Mouse (Mus musculus) embryonic facial prominence, embryonic 14.5 days (tissue): Measurements from ENCODE around the gene Tubgcp6. TPM values are rescaled to one million over a fixed set of nuclear protein-coding genes. Genes with fewer than 3 reads are reported as not detected.

Source experiments
- ATAC-seq: fragments of 200-750 bp; cut with Nextera tagmentation; 2 replicates; pipeline ENCODE4 v1.8.0; 2017; ENCODE audit warnings: low read depth, moderate number of reproducible peaks, moderate TSS enrichment
- DNase-seq: peaks from one replicate; pipeline ENCODE4 v3.0.0-alpha.2; 2015; ENCODE audit warnings: low spot score
- H3K27ac ChIP-seq: fragments of 300-500 bp; sonication (generic); replicated peaks from 2 replicates; pipeline ENCODE4 v1.5.1; 2014; ENCODE audit warnings: low read depth, mild to moderate bottlenecking, low read length, moderate library complexity
- H3K27me3 ChIP-seq: fragments of 300-500 bp; sonication (generic); replicated peaks from 2 replicates; pipeline ENCODE4 v1.6.1; 2014; ENCODE audit warnings: low read length; ENCODE audit not compliant: control insufficient read depth, insufficient read depth
- H3K36me3 ChIP-seq: fragments of 300-500 bp; sonication (generic); 2 replicates; pipeline ENCODE4 v1.6.1; 2014; ENCODE audit warnings: low read length, mixed read lengths; ENCODE audit not compliant: control insufficient read depth, insufficient read depth
- H3K4me1 ChIP-seq: fragments of 300-500 bp; sonication (generic); 2 replicates; pipeline ENCODE4 v1.6.1; 2014; ENCODE audit warnings: antibody characterized with exemption, low read length; ENCODE audit not compliant: control insufficient read depth, insufficient read depth
- H3K4me2 ChIP-seq: fragments of 300-500 bp; sonication (generic); 2 replicates; pipeline ENCODE4 v1.6.1; 2014; ENCODE audit warnings: low read depth, mild to moderate bottlenecking, low read length, moderate library complexity, mixed read lengths
- H3K4me3 ChIP-seq: fragments of 300-500 bp; sonication (generic); 2 replicates; pipeline ENCODE4 v1.5.1; 2014; ENCODE audit warnings: low read depth, mild to moderate bottlenecking, low read length
- H3K9ac ChIP-seq: fragments of 300-500 bp; sonication (generic); 2 replicates; pipeline ENCODE4 v1.6.1; 2014; ENCODE audit warnings: low read depth, mild to moderate bottlenecking, low read length, moderate library complexity, mixed read lengths
- H3K9me3 ChIP-seq: fragments of 300-500 bp; sonication (generic); 2 replicates; pipeline ENCODE4 v1.6.1; 2016; ENCODE audit warnings: low read length; ENCODE audit not compliant: control insufficient read depth
- WGBS: fragments of 180-500 bp; shearing (Covaris S2); extraction: QIAGEN DNeasy Blood & Tissue Kit; methylation state at CpG from one replicate; pipeline ENCODE4 v1.1.7; 2014; 5-methylcytosine and 5-hydroxymethylcytosine counted together
- polyA plus RNA-seq: library from polyadenylated mRNA; unstranded; fragments of >200 nt; fragmentation: Nextera tagmentation; extraction: Ambion mirVana; gene quantifications from 2 replicates; pipeline ENCODE4 v1.2.1, GENCODE M21; 2014

The Tubgcp6 gene
- polyA plus RNA-seq, 1 experiment from 2014 or later, result 13.9 TPM

DNA sequence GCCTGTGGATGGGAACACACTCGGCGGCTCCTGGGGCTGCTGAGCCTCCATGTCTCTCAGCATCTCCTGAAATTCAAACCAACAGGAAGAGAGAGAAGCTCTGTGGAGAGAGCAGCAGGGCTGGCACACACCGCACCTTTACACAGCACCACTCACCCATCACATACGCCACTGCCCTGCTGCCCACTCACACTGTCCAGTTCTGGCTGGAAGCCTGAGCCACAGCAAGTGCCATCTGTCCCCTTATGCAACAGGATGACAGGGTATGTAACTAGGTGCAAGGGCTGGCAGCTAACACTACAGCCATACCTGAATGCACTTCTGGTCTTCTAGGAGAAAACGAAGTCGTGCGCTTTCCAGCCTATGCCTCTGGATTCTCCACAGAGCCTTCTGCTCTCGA is 18.5 kb downstream of the Tubgcp6 start:
- WGBS, result 86% methylated on average over 8 of the region's 8 CpGs
- H3K9me3 ChIP-seq, result no peaks in the 10 kb centered on the region
- H3K36me3 ChIP-seq, result peaks cover 100% of the 10 kb centered on the region
- H3K27ac ChIP-seq, result no peak overlapping the region
- H3K4me1 ChIP-seq, result no peaks in the 10 kb centered on the region
- H3K4me3 ChIP-seq, result no peak overlapping the region
- H3K27me3 ChIP-seq, result no peaks in the 10 kb centered on the region
- DNase-seq (no peak), ATAC-seq (no peak)
- H3K4me2 ChIP-seq, result no peak overlapping the region
- H3K9ac ChIP-seq, result no peak overlapping the region

DNA sequence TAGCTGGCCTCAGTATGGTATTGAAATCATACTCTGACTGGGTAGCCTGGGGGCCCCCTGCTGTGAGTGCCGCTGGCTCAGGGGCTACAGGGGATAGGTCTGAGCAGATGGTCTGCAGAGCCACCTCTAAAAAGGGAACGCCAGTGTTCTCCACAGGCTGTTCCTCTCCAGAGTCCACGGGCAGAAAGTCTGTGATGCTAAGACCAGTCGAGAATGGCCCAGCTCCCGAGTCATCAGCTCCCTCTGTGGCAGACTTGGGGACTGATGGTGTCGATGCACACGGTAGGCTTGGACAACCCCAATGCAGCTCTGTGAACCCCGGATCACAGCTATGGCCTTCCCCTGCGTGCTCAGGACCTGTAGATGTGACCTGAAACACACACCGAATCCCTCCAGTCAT is 19.0 kb downstream of the Tubgcp6 start:
- WGBS, result 89% methylated on average over 10 of the region's 10 CpGs
- no peak overlapping the region for H3K27ac ChIP-seq
- peaks cover 100% of the 10 kb centered on the region for H3K36me3 ChIP-seq
- no peaks in the 10 kb centered on the region for H3K4me1 ChIP-seq
- no peak overlapping the region for H3K9ac ChIP-seq
- no peak overlapping the region for H3K4me3 ChIP-seq
- H3K27me3 ChIP-seq, result no peaks in the 10 kb centered on the region
- no peaks in the 10 kb centered on the region for H3K9me3 ChIP-seq
- H3K4me2 ChIP-seq, result no peak overlapping the region
- ATAC-seq, result no peak
- DNase-seq, result no peak

- no peaks in the 10 kb centered on the region for H3K9me3 ChIP-seq
- 72% methylated on average over 5 of the region's 5 CpGs for WGBS
- ATAC-seq (no peak), DNase-seq (no peak)
- no peak overlapping the region for H3K4me3 ChIP-seq
- H3K36me3 ChIP-seq, result peaks cover 98% of the 10 kb centered on the region
- no peak overlapping the region for H3K4me2 ChIP-seq
- no peak overlapping the region for H3K9ac ChIP-seq
- H3K4me1 ChIP-seq, result no peaks in the 10 kb centered on the region
- no peak overlapping the region for H3K27ac ChIP-seq
- H3K27me3 ChIP-seq, result no peaks in the 10 kb centered on the region
These were observed 20.3 kb downstream of the Tubgcp6 start for GRCm38 (mm10) chr15:89102646-89103045.

- Histone ChIP-seq H3K27me3 (no peaks in the 10 kb centered on the region), H3K27ac (no peak overlapping the region), H3K9me3 (no peaks in the 10 kb centered on the region), H3K4me2 (no peak overlapping the region), H3K9ac (no peak overlapping the region), H3K36me3 (peaks cover 99% of the 10 kb centered on the region), H3K4me3 (no peak overlapping the region), H3K4me1 (no peaks in the 10 kb centered on the region)
- DNase-seq, result peak; percentile 14
- WGBS, result 86% methylated on average over 12 of the region's 12 CpGs
- 0 out of 2 replicates have a peak, but pooled peaks have one; percentile 16 for ATAC-seq
These were observed 22.1 kb downstream of the Tubgcp6 start for GRCm38 (mm10) chr15:89100823-89101222.

- Histone ChIP-seq H3K27ac (no peak overlapping the region), H3K4me1 (no peaks in the 10 kb centered on the region), H3K9me3 (no peaks in the 10 kb centered on the region), H3K9ac (no peak overlapping the region), H3K4me2 (no peak overlapping the region), H3K27me3 (no peaks in the 10 kb centered on the region), H3K4me3 (no peak overlapping the region), H3K36me3 (peaks cover 99% of the 10 kb centered on the region)
- DNase-seq, result no peak
- ATAC-seq, result no peak
- WGBS, result 85% methylated on average over 7 of the region's 7 CpGs
These were observed 24.3 kb downstream of the Tubgcp6 start for GRCm38 (mm10) chr15:89098616-89099015.

GRCm38 (mm10) chr15:89097450-89097849 is 25.5 kb downstream of the Tubgcp6 start:
- Histone ChIP-seq H3K4me2 (no peak overlapping the region), H3K36me3 (peaks cover 98% of the 10 kb centered on the region), H3K27me3 (no peaks in the 10 kb centered on the region), H3K4me1 (no peaks in the 10 kb centered on the region), H3K4me3 (no peak overlapping the region), H3K9ac (no peak overlapping the region), H3K9me3 (no peaks in the 10 kb centered on the region), H3K27ac (no peak overlapping the region)
- no peak for DNase-seq
- ATAC-seq, result no peak
- WGBS, result 91% methylated on average over 5 of the region's 5 CpGs

DNA sequence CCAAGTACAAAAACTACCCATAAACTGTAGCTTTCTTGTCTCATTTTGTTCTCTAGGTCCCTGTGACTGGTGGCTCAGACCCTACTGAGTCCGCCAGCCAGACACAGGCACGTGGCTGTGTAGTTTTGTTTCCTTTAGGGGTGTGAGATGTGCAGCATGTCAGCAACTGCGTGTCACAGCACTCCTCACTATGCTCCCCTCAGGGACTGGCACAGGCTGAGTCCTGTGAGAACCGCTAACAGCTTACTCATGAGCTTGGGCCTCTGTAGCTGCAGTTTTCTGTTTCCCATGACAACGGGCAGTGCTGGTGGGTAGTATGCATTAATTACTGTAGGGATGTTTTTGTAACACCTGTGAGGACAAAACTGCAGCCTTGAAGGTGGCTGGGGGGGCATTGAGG is 30.7 kb downstream of the Tubgcp6 start:
- Histone ChIP-seq H3K9ac (no peak overlapping the region), H3K4me3 (no peak overlapping the region), H3K4me1 (peaks cover 9% of the 10 kb centered on the region), H3K27me3 (no peaks in the 10 kb centered on the region), H3K27ac (no peak overlapping the region), H3K36me3 (peaks cover 52% of the 10 kb centered on the region), H3K4me2 (no peak overlapping the region), H3K9me3 (no peaks in the 10 kb centered on the region)
- DNase-seq, result no peak
- 77% methylated on average over 5 of the region's 5 CpGs for WGBS
- ATAC-seq, result no peak

DNA sequence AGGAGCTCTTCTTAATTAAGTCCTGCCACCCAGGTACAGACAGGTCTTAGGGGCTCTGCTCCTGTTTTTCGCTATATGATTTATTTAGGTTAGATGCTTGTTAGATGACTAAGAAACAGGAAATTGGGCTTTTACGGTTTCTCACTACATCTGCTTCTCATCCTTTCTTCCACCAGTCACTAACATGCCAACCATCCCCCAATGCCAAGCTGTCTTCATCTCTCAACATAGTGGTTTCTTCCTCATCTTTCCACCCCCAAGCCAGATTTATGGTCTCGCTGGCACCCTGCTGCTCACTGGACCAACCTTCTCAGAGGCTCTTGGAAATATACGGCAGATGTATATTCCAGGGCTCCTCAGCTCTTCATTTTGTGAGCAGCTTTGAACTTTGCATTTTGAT is 32.2 kb downstream of the Tubgcp6 start:
- H3K9ac ChIP-seq, result no peak overlapping the region
- DNase-seq, result no peak

GRCm38 (mm10) chr15:89089248-89090051 is 33.5 kb downstream of the Tubgcp6 start:
- peak; percentile 60 for ATAC-seq
- WGBS, result 3% methylated on average over 49 of the region's 68 CpGs

More for the DNA sequence above, 32.2 kb downstream of the Tubgcp6 start:
- no peak for ATAC-seq
- peaks cover 9% of the 10 kb centered on the region for H3K4me1 ChIP-seq
- H3K27ac ChIP-seq, result no peak overlapping the region
- H3K27me3 ChIP-seq, result no peaks in the 10 kb centered on the region
- 0 out of 2 replicates have a peak overlapping the region, but pooled peaks have one; percentile 95 for H3K4me2 ChIP-seq
- WGBS, result 76% methylated on average over 4 of the region's 4 CpGs
- no peaks in the 10 kb centered on the region for H3K9me3 ChIP-seq
- no peak overlapping the region for H3K4me3 ChIP-seq
- peaks cover 52% of the 10 kb centered on the region for H3K36me3 ChIP-seq

More at GRCm38 (mm10) chr15:89089248-89090051, 33.5 kb downstream of the Tubgcp6 start:
- Histone ChIP-seq H3K4me2 (peak overlapping the region; percentile 95), H3K9ac (peak overlapping the region; percentile 95), H3K36me3 (peaks cover 52% of the 10 kb centered on the region), H3K9me3 (no peaks in the 10 kb centered on the region), H3K27ac (peak overlapping the region; percentile 63), H3K27me3 (no peaks in the 10 kb centered on the region), H3K4me3 (peak overlapping the region; percentile 98), H3K4me1 (peaks cover 9% of the 10 kb centered on the region)
- DNase-seq, result no peak
